Mouse (Mus musculus) adrenal gland, postnatal 10 days (tissue): Measurements from ENCODE around the gene Apc2. TPM values are rescaled to one million over a fixed set of nuclear protein-coding genes. Genes with fewer than 3 reads are reported as not detected.
A peak's percentile ranks its signal among the peaks of the same experiment; 100 is the strongest.

Experiments
- DNase-seq: peaks from one replicate; pipeline ENCODE4 v3.0.0; 2021; ENCODE audit warnings: mixed read lengths
- total RNA-seq, 2 experiments: library from RNA; stranded (reverse); gene quantifications; 2 replicates each; pipeline ENCODE4 v1.2.3; 2021

Gene Apc2
- total RNA-seq, 2 experiments from 2014 or later: 2.7 to 5.6 TPM

GRCm38 (mm10) chr10:80262776-80263365 is 32.9 kb upstream of the Apc2 start:
- no peak for DNase-seq

- DNase-seq: peak; percentile 99
Observed at GRCm38 (mm10) chr10:80264341-80265148, 31.2 kb upstream of the Apc2 start.

- no peak for DNase-seq
Observed at GRCm38 (mm10) chr10:80265149-80265486, 30.7 kb upstream of the Apc2 start.

- DNase-seq: no peak
Observed at GRCm38 (mm10) chr10:80270099-80270498, 25.7 kb upstream of the Apc2 start.

- DNase-seq: peak; percentile 77
Observed at GRCm38 (mm10) chr10:80270734-80271181, 25.0 kb upstream of the Apc2 start.

- no peak for DNase-seq
Observed at GRCm38 (mm10) chr10:80271186-80271843, 24.5 kb upstream of the Apc2 start.

GRCm38 (mm10) chr10:80271870-80272585 is 23.7 kb upstream of the Apc2 start:
- DNase-seq: no peak

GRCm38 (mm10) chr10:80273847-80274246 is 21.9 kb upstream of the Apc2 start:
- no peak for DNase-seq

- no peak for DNase-seq
Observed at GRCm38 (mm10) chr10:80276238-80276637, 19.5 kb upstream of the Apc2 start.

- no peak for DNase-seq
Observed at GRCm38 (mm10) chr10:80278390-80278789, 17.4 kb upstream of the Apc2 start.

- DNase-seq: no peak
Observed at GRCm38 (mm10) chr10:80279273-80279672, 16.5 kb upstream of the Apc2 start.

GRCm38 (mm10) chr10:80281304-80281703 is 14.5 kb upstream of the Apc2 start:
- DNase-seq: peak; percentile 70

- peak; percentile 83 for DNase-seq
Observed at GRCm38 (mm10) chr10:80281921-80282371, 13.8 kb upstream of the Apc2 start.

- DNase-seq: no peak
Observed at GRCm38 (mm10) chr10:80282481-80283441, 13.0 kb upstream of the Apc2 start.

GRCm38 (mm10) chr10:80285222-80286070 is 10.3 kb upstream of the Apc2 start:
- peak; percentile 78 for DNase-seq

GRCm38 (mm10) chr10:80288097-80288496 is 7.7 kb upstream of the Apc2 start:
- DNase-seq: no peak

GRCm38 (mm10) chr10:80288657-80289056 is 7.1 kb upstream of the Apc2 start:
- no peak for DNase-seq

- DNase-seq: peak; percentile 97
Observed at GRCm38 (mm10) chr10:80292251-80293146, 3.3 kb upstream of the Apc2 start, which contains the start of gene Rps15. Gene Rps15 (plus strand): TSS chr10:80292453.

GRCm38 (mm10) chr10:80293325-80293724 is 2.5 kb upstream of the Apc2 start:
- DNase-seq: no peak
